Comparison of ENCODE assay signal across 2 mouse cellular contexts in genomic region chr16:38359857-38360256, GRCm38 (mm10).
TF ChIP-seq lines count a peak whose summit lies in the region.

No protein-coding gene starts in this region.

TF ChIP-seq in MEL, 35 proteins besides CTCF, POLR2A, EP300 and RAD21:
- TF ChIP-seq BHLHE40 (IDR thresholded peaks at IDR 0.05; ENCODE audit: borderline replicate concordance, low read depth, low read length) (peak; percentile 46; the same call in 1 of the 2 replicates), TAL1 (IDR thresholded peaks at IDR 0.05; ENCODE audit: low read length) (peak; percentile 45), MXI1 (IDR thresholded peaks at IDR 0.05; ENCODE audit: low read depth, low read length) (peak; percentile 47; the same call in 1 of the 2 replicates), TBP (IDR thresholded peaks at IDR 0.05; ENCODE audit: low read depth, low read length) (no peak), TCF12 (IDR thresholded peaks at IDR 0.05; ENCODE audit: low read depth, low read length) (peak; percentile 71), MYB (IDR thresholded peaks at IDR 0.05; ENCODE audit: low read depth, low read length) (no peak), MEF2A (IDR thresholded peaks at IDR 0.05; ENCODE audit: extremely low read depth, insufficient replicate concordance, low read depth, low read length, poor library complexity, severe bottlenecking) (no peak), ZNF384 (IDR thresholded peaks at IDR 0.05; ENCODE audit: low read depth, low read length) (no peak), ZMIZ1 (IDR thresholded peaks at IDR 0.05; ENCODE audit: low read depth, low read length) (no peak), ETS1 (IDR thresholded peaks at IDR 0.05; ENCODE audit: low read depth, low read length) (peak; percentile 68), MYC (IDR thresholded peaks at IDR 0.05; ENCODE audit: low read depth, low read length) (0 out of 2 replicates have a peak, but pooled peaks have one; percentile 17), HCFC1 (IDR thresholded peaks at IDR 0.05; ENCODE audit: low read depth, low read length) (no peak), MAZ (IDR thresholded peaks at IDR 0.05; ENCODE audit: low read depth, low read length) (0 out of 2 replicates have a peak, but pooled peaks have one; percentile 12), CHD1 (IDR thresholded peaks at IDR 0.05; ENCODE audit: low read depth, low read length) (0 out of 2 replicates have a peak, but pooled peaks have one; percentile 49), RCOR1 (IDR thresholded peaks at IDR 0.05; ENCODE audit: low read depth, low read length) (0 out of 2 replicates have a peak, but pooled peaks have one; percentile 20), NELFE (IDR thresholded peaks at IDR 0.05; ENCODE audit: low read depth, low read length) (0 out of 2 replicates have a peak, but pooled peaks have one; percentile 19), SIN3A (IDR thresholded peaks at IDR 0.05; ENCODE audit: low read length) (peak; percentile 67), GATA1 (IDR thresholded peaks at IDR 0.05; ENCODE audit: low read depth, low read length) (peak; percentile 36; the same call in 1 of the 2 replicates)

TF ChIP-seq in myocyte, 11 proteins besides CTCF, POLR2A, EP300 and RAD21:
- TF ChIP-seq POLR2AphosphoS2 (IDR thresholded peaks at IDR 0.05; ENCODE audit: insufficient read length, low read depth) (no peak), MYOG (IDR thresholded peaks at IDR 0.05; ENCODE audit: control insufficient read depth in 1 of 3, insufficient read depth in 1 of 3, insufficient read length in 2 of 3, low read depth in 2 of 3) (no peak), CEBPB (IDR thresholded peaks at IDR 0.05; ENCODE audit: insufficient read depth, poor library complexity, severe bottlenecking) (no peak), E2F4 (IDR thresholded peaks at IDR 0.05; ENCODE audit: insufficient read depth) (no peak), USF1 (IDR thresholded peaks at IDR 0.05; ENCODE audit: low read depth) (no peak), SRF (IDR thresholded peaks at IDR 0.05; ENCODE audit: control insufficient read depth, insufficient read length, low read depth) (no peak), REST (IDR thresholded peaks at IDR 0.05; ENCODE audit: insufficient read depth, insufficient read length) (no peak), TCF12 (IDR thresholded peaks at IDR 0.05; ENCODE audit: insufficient read depth, poor library complexity, severe bottlenecking) (no peak), MYOD1 (IDR thresholded peaks at IDR 0.05; ENCODE audit: control insufficient read depth in 1 of 3, insufficient read length in 2 of 3, low read depth in 2 of 3) (no peak), TCF3 (IDR thresholded peaks at IDR 0.05; ENCODE audit: insufficient read length, low read depth) (no peak), MAX (IDR thresholded peaks at IDR 0.05; ENCODE audit: low read depth) (no peak)
TF ChIP-seq in myocyte: peak in this region for 0.
